Mouse (Mus musculus) forebrain, postnatal 0 days (tissue): ENCODE results near the gene Il12rb2. TPM values are rescaled to one million over a fixed set of nuclear protein-coding genes. Genes with fewer than 3 reads are reported as not detected.

Source experiments
- ATAC-seq: fragments of 200-750 bp; cut with Nextera tagmentation; 2 replicates; pipeline ENCODE4 v1.8.0; 2017; ENCODE audit warnings: mild to moderate bottlenecking, moderate library complexity
- DNase-seq: peaks from one replicate; pipeline ENCODE4 v3.0.0-alpha.2; 2015
- H3K27ac ChIP-seq: fragments of 300-500 bp; sonication (generic); 2 replicates; pipeline ENCODE4 v1.5.1; 2014; ENCODE audit warnings: low read depth, mild to moderate bottlenecking, antibody characterized with exemption, low read length, moderate library complexity, mixed read lengths
- H3K27me3 ChIP-seq: fragments of 300-500 bp; sonication (generic); 2 replicates; pipeline ENCODE4 v1.6.1; 2014; ENCODE audit warnings: mild to moderate bottlenecking, low read length, mixed read lengths; ENCODE audit not compliant: insufficient read depth
- H3K36me3 ChIP-seq: fragments of 300-500 bp; sonication (generic); 2 replicates; pipeline ENCODE4 v1.6.1; 2014; ENCODE audit warnings: mild to moderate bottlenecking, moderate library complexity; ENCODE audit not compliant: insufficient read depth
- H3K4me1 ChIP-seq: fragments of 300-500 bp; sonication (generic); 2 replicates; pipeline ENCODE4 v1.6.1; 2014; ENCODE audit warnings: antibody characterized with exemption; ENCODE audit not compliant: insufficient read depth
- H3K4me2 ChIP-seq: fragments of 300-500 bp; sonication (generic); 2 replicates; pipeline ENCODE4 v1.6.1; 2014; ENCODE audit warnings: low read depth, mild to moderate bottlenecking, moderate library complexity
- H3K4me3 ChIP-seq: fragments of 300-500 bp; sonication (generic); 2 replicates; pipeline ENCODE4 v1.5.1; 2014; ENCODE audit warnings: low read depth, low read length, mixed read lengths
- H3K9ac ChIP-seq: fragments of 300-500 bp; sonication (generic); 2 replicates; pipeline ENCODE4 v1.6.1; 2014; ENCODE audit warnings: mild to moderate bottlenecking
- H3K9me3 ChIP-seq: fragments of 300-500 bp; sonication (generic); 2 replicates; pipeline ENCODE4 v1.6.1; 2016; ENCODE audit warnings: low read length
- CTCF ChIP-seq: sonication (generic); IDR thresholded peaks from 2 replicates; pipeline ENCODE4 v1.5.1; 2016; ENCODE audit warnings: antibody characterized with exemption, control low read depth, low read depth
- WGBS: fragments of 180-500 bp; shearing (Covaris S2); extraction: QIAGEN DNeasy Blood & Tissue Kit; methylation state at CpG from one replicate; pipeline ENCODE4 v1.1.7; 2014; 5-methylcytosine and 5-hydroxymethylcytosine counted together
- polyA plus RNA-seq: library from polyadenylated mRNA; unstranded; fragments of >200 nt; fragmentation: Nextera tagmentation; extraction: Ambion mirVana; gene quantifications from 2 replicates; pipeline ENCODE4 v1.2.1, GENCODE M21; 2015
- total RNA-seq: library from RNA; depleted of rRNA; stranded (reverse); fragments of >200 nt; gene quantifications from 2 replicates; pipeline ENCODE4 v1.2.3, GENCODE M21; 2014

Il12rb2 gene
- total and polyA plus RNA-seq, 2 experiments from 2014 or later: 0.05 to 0.08 TPM

GRCm38 (mm10) chr6:67269459-67269858 is 106.5 kb downstream of the Il12rb2 start:
- ATAC-seq (no peak), DNase-seq (no peak)
- WGBS: 35% methylated on average over 2 of the region's 2 CpGs
- TF ChIP-seq CTCF: no peak
- peaks cover 11% of the 10 kb centered on the region for H3K4me1 ChIP-seq
- peaks cover 14% of the 10 kb centered on the region; the same call in 1 of the 2 replicates for H3K36me3 ChIP-seq
- no peaks in the 10 kb centered on the region for H3K9me3 ChIP-seq
- H3K4me3 ChIP-seq: peak overlapping the region; percentile 9
- H3K27me3 ChIP-seq: no peaks in the 10 kb centered on the region; the same call in 1 of the 2 replicates
- no peak overlapping the region for H3K27ac ChIP-seq
- H3K9ac ChIP-seq: no peak overlapping the region
- peak overlapping the region; percentile 76 for H3K4me2 ChIP-seq

GRCm38 (mm10) chr6:67268983-67269382 is 107.0 kb downstream of the Il12rb2 start:
- H3K27ac ChIP-seq: no peak overlapping the region
- DNase-seq (no peak), ATAC-seq (no peak)
- H3K27me3 ChIP-seq: no peaks in the 10 kb centered on the region; the same call in 1 of the 2 replicates
- no peak overlapping the region for H3K9ac ChIP-seq
- H3K36me3 ChIP-seq: peaks cover 14% of the 10 kb centered on the region; the same call in 1 of the 2 replicates
- peak overlapping the region; percentile 99 for H3K4me3 ChIP-seq
- WGBS: 10% methylated on average over 1 of the region's 1 CpGs
- peak overlapping the region; percentile 76 for H3K4me2 ChIP-seq
- H3K9me3 ChIP-seq: no peaks in the 10 kb centered on the region
- TF ChIP-seq CTCF: no peak
- H3K4me1 ChIP-seq: peaks cover 11% of the 10 kb centered on the region

- DNase-seq (no peak), ATAC-seq (no peak)
- H3K4me3 ChIP-seq: peak overlapping the region; percentile 99
- no peak overlapping the region for H3K27ac ChIP-seq
- peak overlapping the region; percentile 76 for H3K4me2 ChIP-seq
- no peak for TF ChIP-seq CTCF
- no peaks in the 10 kb centered on the region for H3K9me3 ChIP-seq
- H3K36me3 ChIP-seq: peaks cover 10% of the 10 kb centered on the region; the same call in 1 of the 2 replicates
- 0% methylated on average over 2 of the region's 2 CpGs for WGBS
- H3K4me1 ChIP-seq: peaks cover 11% of the 10 kb centered on the region
- peak overlapping the region; percentile 94 for H3K9ac ChIP-seq
- H3K27me3 ChIP-seq: no peaks in the 10 kb centered on the region; the same call in 1 of the 2 replicates
Measured at GRCm38 (mm10) chr6:67268245-67268612, 107.8 kb downstream of the Il12rb2 start.

- DNase-seq: peak; percentile 22
- peak overlapping the region; percentile 76 for H3K4me2 ChIP-seq
- H3K36me3 ChIP-seq: 0 out of 2 replicates have a peak, but pooled peaks cover 7% of the 10 kb centered on the region
- peak overlapping the region; percentile 94 for H3K9ac ChIP-seq
- peak overlapping the region; percentile 99 for H3K4me3 ChIP-seq
- TF ChIP-seq CTCF: no peak
- peaks cover 11% of the 10 kb centered on the region for H3K4me1 ChIP-seq
- H3K27ac ChIP-seq: peak overlapping the region; percentile 94
- no peaks in the 10 kb centered on the region for H3K9me3 ChIP-seq
- ATAC-seq: peak; percentile 46
- no peaks in the 10 kb centered on the region; the same call in 1 of the 2 replicates for H3K27me3 ChIP-seq
- 3% methylated on average over 65 of the region's 65 CpGs for WGBS
Measured at GRCm38 (mm10) chr6:67267408-67268244, 108.4 kb downstream of the Il12rb2 start.

- no peaks in the 10 kb centered on the region for H3K9me3 ChIP-seq
- peak; percentile 100 for ATAC-seq
- peak overlapping the region; percentile 94 for H3K27ac ChIP-seq
- TF ChIP-seq CTCF: no peak
- peak overlapping the region; percentile 77 for H3K4me2 ChIP-seq
- H3K27me3 ChIP-seq: no peaks in the 10 kb centered on the region; the same call in 1 of the 2 replicates
- 0 out of 2 replicates have a peak, but pooled peaks cover 5% of the 10 kb centered on the region for H3K36me3 ChIP-seq
- H3K4me1 ChIP-seq: peaks cover 11% of the 10 kb centered on the region
- under 1% methylated on average over 67 of the region's 68 CpGs for WGBS
- DNase-seq: peak; percentile 97
- peak overlapping the region; percentile 99 for H3K4me3 ChIP-seq
- H3K9ac ChIP-seq: peak overlapping the region; percentile 94
Measured at GRCm38 (mm10) chr6:67266664-67267407, 109.2 kb downstream of the Il12rb2 start.

GRCm38 (mm10) chr6:67266159-67266657 is 109.8 kb downstream of the Il12rb2 start:
- no peaks in the 10 kb centered on the region for H3K36me3 ChIP-seq
- H3K4me1 ChIP-seq: peaks cover 11% of the 10 kb centered on the region
- no peaks in the 10 kb centered on the region; the same call in 1 of the 2 replicates for H3K27me3 ChIP-seq
- DNase-seq (peak; percentile 35), ATAC-seq (peak; percentile 21)
- no peaks in the 10 kb centered on the region for H3K9me3 ChIP-seq
- H3K4me3 ChIP-seq: peak overlapping the region; percentile 99
- peak overlapping the region; percentile 58 for H3K9ac ChIP-seq
- WGBS: under 1% methylated on average over 23 of the region's 23 CpGs
- peak overlapping the region; percentile 77 for H3K4me2 ChIP-seq
- no peak for TF ChIP-seq CTCF
- no peak overlapping the region for H3K27ac ChIP-seq
